Mouse (Mus musculus): ENCODE data around the gene Gmpr. TPM values are rescaled to one million over a fixed set of nuclear protein-coding genes. Genes with fewer than 3 reads are reported as not detected.
A peak's percentile ranks its signal among the peaks of the same experiment; 100 is the strongest.

Gene Gmpr
- polyA plus RNA-seq, 1 experiment from 2014 or later, result 21.7 TPM

- no peak for ATAC-seq (ENCODE audit: insufficient number of reproducible peaks, insufficient read depth, low FRiP score, low TSS enrichment, low read depth)
- H3K36me3 ChIP-seq, result no peaks in the 10 kb centered on the region
- no peak overlapping the region for H3K4me3 ChIP-seq (replicated peaks)
- no peak overlapping the region for H3K4me2 ChIP-seq
- 94% methylated on average over 3 of the region's 3 CpGs for WGBS
- H3K4me1 ChIP-seq (replicated peaks), result peaks cover 13% of the 10 kb centered on the region
- peaks cover 9% of the 10 kb centered on the region; the same call in 1 of the 2 replicates for H3K27me3 ChIP-seq
- no peak overlapping the region for H3K27ac ChIP-seq
- H3K9me3 ChIP-seq, result no peaks in the 10 kb centered on the region
- no peak overlapping the region for H3K9ac ChIP-seq (replicated peaks)
Measured at GRCm38 (mm10) chr13:45505546-45505945, 1.7 kb upstream of the Gmpr start.

GRCm38 (mm10) chr13:45508495-45508894 is 1.3 kb downstream of the Gmpr start:
- peak overlapping the region; percentile 61 for H3K4me3 ChIP-seq (replicated peaks)
- no peak overlapping the region for H3K27ac ChIP-seq
- peak overlapping the region; percentile 87 for H3K4me2 ChIP-seq
- H3K27me3 ChIP-seq, result peaks cover 9% of the 10 kb centered on the region; the same call in 1 of the 2 replicates
- ATAC-seq (ENCODE audit: insufficient number of reproducible peaks, insufficient read depth, low FRiP score, low TSS enrichment, low read depth), result no peak
- peaks cover 32% of the 10 kb centered on the region for H3K4me1 ChIP-seq (replicated peaks)
- under 1% methylated on average over 8 of the region's 8 CpGs for WGBS
- no peaks in the 10 kb centered on the region for H3K9me3 ChIP-seq
- H3K36me3 ChIP-seq, result no peaks in the 10 kb centered on the region
- peak overlapping the region; percentile 66 for H3K9ac ChIP-seq (replicated peaks)

- no peak overlapping the region for H3K27ac ChIP-seq
- no peak overlapping the region for H3K9ac ChIP-seq (replicated peaks)
- no peak for ATAC-seq (ENCODE audit: insufficient number of reproducible peaks, insufficient read depth, low FRiP score, low TSS enrichment, low read depth)
- peaks cover 37% of the 10 kb centered on the region for H3K4me1 ChIP-seq (replicated peaks)
- H3K9me3 ChIP-seq, result no peaks in the 10 kb centered on the region
- H3K4me3 ChIP-seq (replicated peaks), result no peak overlapping the region
- peaks cover 9% of the 10 kb centered on the region; the same call in 1 of the 2 replicates for H3K27me3 ChIP-seq
- 73% methylated on average over 6 of the region's 6 CpGs for WGBS
- H3K4me2 ChIP-seq, result peak overlapping the region; percentile 13; the same call in 1 of the 2 replicates
- no peaks in the 10 kb centered on the region for H3K36me3 ChIP-seq
Measured at GRCm38 (mm10) chr13:45509366-45509765, 2.1 kb downstream of the Gmpr start.

- Histone ChIP-seq H3K27me3 (peaks cover 9% of the 10 kb centered on the region; the same call in 1 of the 2 replicates), H3K4me3 (replicated peaks) (no peak overlapping the region), H3K27ac (peak overlapping the region; percentile 41), H3K9me3 (no peaks in the 10 kb centered on the region), H3K9ac (replicated peaks) (no peak overlapping the region), H3K4me2 (no peak overlapping the region), H3K36me3 (no peaks in the 10 kb centered on the region), H3K4me1 (replicated peaks) (peaks cover 58% of the 10 kb centered on the region)
- 76% methylated on average over 6 of the region's 6 CpGs for WGBS
- ATAC-seq (ENCODE audit: insufficient number of reproducible peaks, insufficient read depth, low FRiP score, low TSS enrichment, low read depth), result no peak
Measured at GRCm38 (mm10) chr13:45511706-45512435, 4.6 kb downstream of the Gmpr start.

GRCm38 (mm10) chr13:45512531-45512930 is 5.3 kb downstream of the Gmpr start:
- no peaks in the 10 kb centered on the region for H3K9me3 ChIP-seq
- H3K4me2 ChIP-seq, result no peak overlapping the region
- 81% methylated on average over 8 of the region's 8 CpGs for WGBS
- peak overlapping the region; percentile 41; the same call in 1 of the 2 replicates for H3K27ac ChIP-seq
- H3K4me3 ChIP-seq (replicated peaks), result no peak overlapping the region
- H3K36me3 ChIP-seq, result no peaks in the 10 kb centered on the region
- peaks cover 11% of the 10 kb centered on the region; the same call in 1 of the 2 replicates for H3K27me3 ChIP-seq
- peaks cover 65% of the 10 kb centered on the region for H3K4me1 ChIP-seq (replicated peaks)
- H3K9ac ChIP-seq (replicated peaks), result no peak overlapping the region
- ATAC-seq (ENCODE audit: insufficient number of reproducible peaks, insufficient read depth, low FRiP score, low TSS enrichment, low read depth), result no peak

- H3K27me3 ChIP-seq, result peaks cover 12% of the 10 kb centered on the region; the same call in 1 of the 2 replicates
Measured at GRCm38 (mm10) chr13:45513009-45513984, 6.1 kb downstream of the Gmpr start.

GRCm38 (mm10) chr13:45514115-45514514 is 6.9 kb downstream of the Gmpr start:
- Histone ChIP-seq H3K4me2 (no peak overlapping the region), H3K9ac (replicated peaks) (no peak overlapping the region), H3K27me3 (peaks cover 6% of the 10 kb centered on the region; the same call in 1 of the 2 replicates), H3K36me3 (no peaks in the 10 kb centered on the region), H3K27ac (no peak overlapping the region), H3K4me1 (replicated peaks) (peaks cover 54% of the 10 kb centered on the region), H3K4me3 (replicated peaks) (no peak overlapping the region), H3K9me3 (no peaks in the 10 kb centered on the region)
- 90% methylated on average over 5 of the region's 5 CpGs for WGBS
- ATAC-seq (ENCODE audit: insufficient number of reproducible peaks, insufficient read depth, low FRiP score, low TSS enrichment, low read depth), result no peak

More at GRCm38 (mm10) chr13:45513009-45513984, 6.1 kb downstream of the Gmpr start:
- no peak overlapping the region for H3K9ac ChIP-seq (replicated peaks)
- no peak overlapping the region for H3K4me2 ChIP-seq
- H3K27ac ChIP-seq, result no peak overlapping the region
- H3K36me3 ChIP-seq, result no peaks in the 10 kb centered on the region
- H3K9me3 ChIP-seq, result no peaks in the 10 kb centered on the region
- peaks cover 59% of the 10 kb centered on the region for H3K4me1 ChIP-seq (replicated peaks)
- no peak for ATAC-seq (ENCODE audit: insufficient number of reproducible peaks, insufficient read depth, low FRiP score, low TSS enrichment, low read depth)
- WGBS, result 81% methylated on average over 12 of the region's 12 CpGs
- H3K4me3 ChIP-seq (replicated peaks), result no peak overlapping the region

- Histone ChIP-seq H3K27ac (no peak overlapping the region), H3K36me3 (no peaks in the 10 kb centered on the region; the same call in 1 of the 2 replicates), H3K4me1 (replicated peaks) (peaks cover 54% of the 10 kb centered on the region), H3K4me2 (no peak overlapping the region), H3K27me3 (peaks cover 3% of the 10 kb centered on the region; the same call in 1 of the 2 replicates), H3K4me3 (replicated peaks) (no peak overlapping the region), H3K9me3 (no peaks in the 10 kb centered on the region), H3K9ac (replicated peaks) (no peak overlapping the region)
- WGBS, result 46% methylated on average over 8 of the region's 8 CpGs
- no peak for ATAC-seq (ENCODE audit: insufficient number of reproducible peaks, insufficient read depth, low FRiP score, low TSS enrichment, low read depth)
Measured at GRCm38 (mm10) chr13:45514832-45515422, 7.7 kb downstream of the Gmpr start.

GRCm38 (mm10) chr13:45516501-45517393 is 9.5 kb downstream of the Gmpr start:
- Histone ChIP-seq H3K9ac (replicated peaks) (peak overlapping the region; percentile 31; the same call in 1 of the 2 replicates), H3K4me2 (peak overlapping the region; percentile 56), H3K4me3 (replicated peaks) (peak overlapping the region; percentile 29), H3K27ac (peak overlapping the region; percentile 85), H3K36me3 (no peaks in the 10 kb centered on the region; the same call in 1 of the 2 replicates), H3K9me3 (no peaks in the 10 kb centered on the region), H3K27me3 (peaks cover 3% of the 10 kb centered on the region; the same call in 1 of the 2 replicates), H3K4me1 (replicated peaks) (peaks cover 47% of the 10 kb centered on the region)
- ATAC-seq (ENCODE audit: insufficient number of reproducible peaks, insufficient read depth, low FRiP score, low TSS enrichment, low read depth), result peak; percentile 80
- WGBS, result 4% methylated on average over 24 of the region's 24 CpGs

GRCm38 (mm10) chr13:45524305-45524704 is 17.1 kb downstream of the Gmpr start:
- Histone ChIP-seq H3K36me3 (no peaks in the 10 kb centered on the region; the same call in 1 of the 2 replicates), H3K9me3 (no peaks in the 10 kb centered on the region), H3K4me2 (no peak overlapping the region), H3K27ac (no peak overlapping the region), H3K4me1 (replicated peaks) (0 out of 2 replicates have a peak, but pooled peaks cover 5% of the 10 kb centered on the region), H3K9ac (replicated peaks) (no peak overlapping the region), H3K27me3 (no peaks in the 10 kb centered on the region), H3K4me3 (replicated peaks) (no peak overlapping the region)
- no peak for ATAC-seq (ENCODE audit: insufficient number of reproducible peaks, insufficient read depth, low FRiP score, low TSS enrichment, low read depth)
- 41% methylated on average over 3 of the region's 3 CpGs for WGBS

All from limb, embryonic 12.5 days (tissue).